Mouse (Mus musculus): ENCODE results near the gene B4galnt4. TPM values are rescaled to one million over a fixed set of nuclear protein-coding genes. Genes with fewer than 3 reads are reported as not detected.

Gene B4galnt4
- total and polyA plus RNA-seq, 3 experiments = 0.81 to 8.0 TPM; not detected in 1

- H3K9ac ChIP-seq (ENCODE audit: control insufficient read depth, low read depth, low read length, poor library complexity, severe bottlenecking) = no peak overlapping the region
- no peak overlapping the region for H3K4me3 ChIP-seq (ENCODE audit: control insufficient read depth in 1 of 2, insufficient read depth in 1 of 2, low read depth in 2 of 2, low read length in 2 of 2)
- no peaks in the 10 kb centered on the region for H3K79me2 ChIP-seq (ENCODE audit: control insufficient read depth, insufficient read depth, low read length, poor library complexity)
- no peak overlapping the region for H3K27ac ChIP-seq (ENCODE audit: control insufficient read depth, low read depth, low read length)
- TF ChIP-seq EP300 (IDR thresholded peaks at IDR 0.05; ENCODE audit: low read depth in 1 of 2, low read length in 2 of 2) = no peak
- no peak for TF ChIP-seq NRF1 (IDR thresholded peaks at IDR 0.05; ENCODE audit: insufficient read depth, low read depth, low read length, poor library complexity, severe bottlenecking)
- no peak for TF ChIP-seq UBTF (IDR thresholded peaks at IDR 0.05; ENCODE audit: borderline replicate concordance, insufficient read depth, low read depth, low read length)
- no peak for TF ChIP-seq MYB (IDR thresholded peaks at IDR 0.05; ENCODE audit: low read depth, low read length)
- no peak for TF ChIP-seq ETS1 (IDR thresholded peaks at IDR 0.05; ENCODE audit: low read depth, low read length)
- TF ChIP-seq CHD2 (IDR thresholded peaks at IDR 0.05; ENCODE audit: low read length) = no peak
- no peak for TF ChIP-seq RCOR1 (IDR thresholded peaks at IDR 0.05; ENCODE audit: low read depth, low read length)
- no peak for TF ChIP-seq POLR2AphosphoS5 (IDR thresholded peaks at IDR 0.05; ENCODE audit: borderline replicate concordance, low read depth, low read length)
- no peak for TF ChIP-seq GABPA (IDR thresholded peaks at IDR 0.05; ENCODE audit: low read depth, low read length)
- no peak for TF ChIP-seq MAZ (IDR thresholded peaks at IDR 0.05; ENCODE audit: low read depth, low read length)
- TF ChIP-seq E2F4 (IDR thresholded peaks at IDR 0.05; ENCODE audit: borderline replicate concordance, low read depth, low read length) = no peak
- TF ChIP-seq TBP (IDR thresholded peaks at IDR 0.05; ENCODE audit: low read depth, low read length) = no peak
- no peak for TF ChIP-seq USF1 (IDR thresholded peaks at IDR 0.05; ENCODE audit: low read depth, low read length)
- no peak for TF ChIP-seq BHLHE40 (IDR thresholded peaks at IDR 0.05; ENCODE audit: borderline replicate concordance, low read depth, low read length)
- TF ChIP-seq POLR2AphosphoS2 (IDR thresholded peaks at IDR 0.05; ENCODE audit: low read length) = no peak
- no peak for TF ChIP-seq MYC (IDR thresholded peaks at IDR 0.05; ENCODE audit: low read depth, low read length)
- TF ChIP-seq ZC3H11A (IDR thresholded peaks at IDR 0.05; ENCODE audit: low read depth, low read length) = no peak
- TF ChIP-seq MAX (IDR thresholded peaks at IDR 0.05; ENCODE audit: low read length) = no peak
- TF ChIP-seq RAD21 (IDR thresholded peaks at IDR 0.05; ENCODE audit: low read depth, low read length) = no peak
- TF ChIP-seq SIN3A (IDR thresholded peaks at IDR 0.05; ENCODE audit: low read length) = no peak
- H3K36me3 ChIP-seq (ENCODE audit: control insufficient read depth in 1 of 2, insufficient read depth in 2 of 2, low read length in 2 of 2) = no peaks in the 10 kb centered on the region
- no peak for DNase-seq (ENCODE audit: low read depth, low spot score)
- peaks cover 10 to 17% of the 10 kb centered on the region in 2 experiments for H3K27me3 ChIP-seq (ENCODE audit: control insufficient read depth in 1 of 2, insufficient read depth in 2 of 2, low read length in 2 of 2)
- H3K4me1 ChIP-seq (ENCODE audit: control insufficient read depth in 1 of 2, insufficient read depth in 2 of 2, low read length in 2 of 2) = no peaks in the 10 kb centered on the region
- H3K9me3 ChIP-seq (replicated peaks; ENCODE audit: insufficient read depth, low read length) = no peaks in the 10 kb centered on the region
Observed at GRCm38 (mm10) chr7:141064175-141064574, 3.3 kb downstream of the B4galnt4 start.

GRCm38 (mm10) chr7:141064576-141064975 lies 3.7 kb downstream of the B4galnt4 start:
- H3K4me3 ChIP-seq (ENCODE audit: control insufficient read depth in 1 of 2, insufficient read depth in 1 of 2, low read depth in 2 of 2, low read length in 2 of 2) = no peak overlapping the region
- no peak for TF ChIP-seq POLR2AphosphoS2 (IDR thresholded peaks at IDR 0.05; ENCODE audit: low read length)
- TF ChIP-seq UBTF (IDR thresholded peaks at IDR 0.05; ENCODE audit: borderline replicate concordance, insufficient read depth, low read depth, low read length) = no peak
- no peak for TF ChIP-seq GATA1 (IDR thresholded peaks at IDR 0.05; ENCODE audit: low read depth, low read length)
- no peak overlapping the region for H3K27ac ChIP-seq (ENCODE audit: control insufficient read depth, low read depth, low read length)
- H3K79me2 ChIP-seq (ENCODE audit: control insufficient read depth, insufficient read depth, low read length, poor library complexity) = no peaks in the 10 kb centered on the region
- H3K9me3 ChIP-seq (replicated peaks; ENCODE audit: insufficient read depth, low read length) = no peaks in the 10 kb centered on the region
- DNase-seq (ENCODE audit: low read depth, low spot score) = no peak
- no peaks in the 10 kb centered on the region for H3K4me1 ChIP-seq (ENCODE audit: control insufficient read depth in 1 of 2, insufficient read depth in 2 of 2, low read length in 2 of 2)
- peaks cover 10 to 17% of the 10 kb centered on the region in 2 experiments for H3K27me3 ChIP-seq (ENCODE audit: control insufficient read depth in 1 of 2, insufficient read depth in 2 of 2, low read length in 2 of 2)
- H3K9ac ChIP-seq (ENCODE audit: control insufficient read depth, low read depth, low read length, poor library complexity, severe bottlenecking) = no peak overlapping the region
- H3K36me3 ChIP-seq (ENCODE audit: control insufficient read depth in 1 of 2, insufficient read depth in 2 of 2, low read length in 2 of 2) = no peaks in the 10 kb centered on the region
